Mouse (Mus musculus): ENCODE measurements around the gene Crtc3. TPM values are rescaled to one million over a fixed set of nuclear protein-coding genes. Genes with fewer than 3 reads are reported as not detected.

Crtc3 gene
- polyA plus RNA-seq, 1 experiment from 2014 or later = 33.5 TPM

DNA sequence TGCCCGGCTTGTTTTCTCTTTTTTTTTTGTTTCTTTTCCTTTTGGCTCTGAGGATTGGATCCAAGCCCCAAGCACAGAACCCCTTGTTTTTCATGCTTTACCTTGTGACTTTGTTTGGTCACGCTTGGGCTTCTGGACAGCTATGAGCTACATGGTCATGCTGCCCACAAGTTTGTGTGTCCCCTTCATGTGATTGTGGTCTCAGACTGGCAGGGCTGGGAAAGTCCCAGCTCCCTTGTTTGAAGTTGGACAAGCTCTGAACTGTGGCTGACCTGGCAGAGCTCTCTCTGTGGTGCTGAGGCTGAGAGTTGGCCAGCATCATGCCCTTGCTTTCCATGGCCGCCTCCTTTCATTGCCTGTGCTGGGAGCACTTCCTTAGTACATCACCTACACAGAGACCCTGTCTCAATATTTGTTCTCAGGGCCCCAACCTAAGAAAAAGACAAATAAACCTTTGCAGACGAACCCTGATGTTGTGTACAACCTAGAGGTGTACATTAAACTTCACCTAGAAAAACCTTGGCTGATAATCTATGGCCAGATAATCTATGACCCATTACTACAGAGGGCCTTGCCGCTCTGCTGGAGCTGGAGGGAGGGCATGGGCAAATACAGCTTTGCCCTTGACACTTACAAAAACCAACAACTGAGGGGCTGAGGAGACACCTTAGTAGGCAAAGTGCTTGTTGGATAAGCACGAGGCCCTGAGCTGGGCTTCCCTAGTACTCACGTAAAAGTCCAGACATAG, 140.0 kb downstream of the Crtc3 start:
- no peaks in the 10 kb centered on the region for H3K27me3 ChIP-seq
- no peaks in the 10 kb centered on the region for H3K9me3 ChIP-seq (replicated peaks)
- H3K4me3 ChIP-seq (replicated peaks) = no peak overlapping the region
- no peaks in the 10 kb centered on the region for H3K4me1 ChIP-seq
- WGBS = 81% methylated on average over 7 of the region's 7 CpGs
- no peaks in the 10 kb centered on the region for H3K36me3 ChIP-seq
- ATAC-seq (ENCODE audit: insufficient number of reproducible peaks, low FRiP score, low TSS enrichment, low read depth) = no peak
- H3K9ac ChIP-seq = no peak overlapping the region
- H3K27ac ChIP-seq (replicated peaks) = no peak overlapping the region
- no peak overlapping the region for H3K4me2 ChIP-seq (replicated peaks)

GRCm38 (mm10) chr7:80542139-80542831, 146.4 kb downstream of the Crtc3 start:
- Histone ChIP-seq H3K27ac (replicated peaks) (no peak overlapping the region), H3K4me2 (replicated peaks) (no peak overlapping the region), H3K27me3 (no peaks in the 10 kb centered on the region), H3K4me1 (no peaks in the 10 kb centered on the region), H3K4me3 (replicated peaks) (no peak overlapping the region), H3K36me3 (no peaks in the 10 kb centered on the region), H3K9me3 (replicated peaks) (no peaks in the 10 kb centered on the region), H3K9ac (no peak overlapping the region)
- no peak for ATAC-seq (ENCODE audit: insufficient number of reproducible peaks, low FRiP score, low TSS enrichment, low read depth)
- WGBS = 79% methylated on average over 7 of the region's 7 CpGs

DNA sequence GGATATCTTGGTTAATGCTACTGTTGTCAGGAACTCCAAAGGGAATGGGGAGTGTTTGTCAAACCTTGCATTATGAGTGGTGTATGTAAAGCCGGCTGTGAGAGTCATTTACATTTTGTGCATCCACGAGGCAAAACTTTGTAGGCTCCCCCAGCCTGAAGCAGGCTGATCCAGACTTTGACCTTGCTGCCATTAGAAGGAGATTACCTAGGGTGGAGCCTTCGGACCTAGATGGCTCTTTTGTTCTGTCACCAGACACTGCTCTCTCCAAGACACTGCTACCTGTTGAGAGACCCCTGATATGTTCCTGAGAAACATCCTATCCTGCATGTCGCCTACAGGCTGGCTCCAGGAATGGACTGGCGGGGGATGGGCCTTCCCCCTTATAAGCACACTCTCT, 149.1 kb downstream of the Crtc3 start:
- H3K4me2 ChIP-seq (replicated peaks) = no peak overlapping the region
- H3K36me3 ChIP-seq = no peaks in the 10 kb centered on the region
- WGBS = 67% methylated on average over 5 of the region's 5 CpGs
- H3K4me1 ChIP-seq = no peaks in the 10 kb centered on the region
- no peaks in the 10 kb centered on the region for H3K9me3 ChIP-seq (replicated peaks)
- ATAC-seq (ENCODE audit: insufficient number of reproducible peaks, low FRiP score, low TSS enrichment, low read depth) = no peak
- H3K4me3 ChIP-seq (replicated peaks) = no peak overlapping the region
- H3K9ac ChIP-seq = no peak overlapping the region
- H3K27me3 ChIP-seq = no peaks in the 10 kb centered on the region
- H3K27ac ChIP-seq (replicated peaks) = no peak overlapping the region

Other genes starting within 250 kb of the Crtc3 start
- 17.5 and 18.5 TPM in 2 replicates for gene Blm, start 153.8 kb downstream of the Crtc3 start, polyA plus RNA-seq (2015; fragmentation: Nextera tagmentation; extraction: Ambion mirVana)
- gene Iqgap1, start 137.1 kb upstream of the Crtc3 start, polyA plus RNA-seq (2015; fragmentation: Nextera tagmentation; extraction: Ambion mirVana) = 75.3 and 75.9 TPM in 2 replicates
- 1.9 and 2.4 TPM in 2 replicates for gene Zscan2, start 172.0 kb upstream of the Crtc3 start, polyA plus RNA-seq (2015; fragmentation: Nextera tagmentation; extraction: Ambion mirVana)
- 28.6 and 29.4 TPM in 2 replicates for gene Wdr73, start 212.4 kb upstream of the Crtc3 start, polyA plus RNA-seq (2015; fragmentation: Nextera tagmentation; extraction: Ambion mirVana)
- gene Nmb, start 216.2 kb upstream of the Crtc3 start, polyA plus RNA-seq (2015; fragmentation: Nextera tagmentation; extraction: Ambion mirVana) = 8.4 and 9.0 TPM in 2 replicates

All from embryonic facial prominence, embryonic 15.5 days (tissue).